Mouse (Mus musculus) kidney, adult 2 months (tissue): Measurements from ENCODE around the gene Ranbp6. TPM values are rescaled to one million over a fixed set of nuclear protein-coding genes. Genes with fewer than 3 reads are reported as not detected.
A peak's percentile ranks its signal among the peaks of the same experiment; 100 is the strongest.

Experiments used
- DNase-seq: peaks from one replicate; pipeline ENCODE4 v3.0.0; 2021
- H3K27ac ChIP-seq: fragments of 200-500 bp; 2 replicates; pipeline ENCODE4 v1.5.1; 2012; ENCODE audit warnings: low read depth, low read length, control low read depth, inconsistent platforms; ENCODE audit not compliant: insufficient read depth
- H3K27me3 ChIP-seq: fragments of 200-500 bp; replicated peaks from 2 replicates; pipeline ENCODE4 v1.6.1; 2012; ENCODE audit warnings: mild to moderate bottlenecking, moderate library complexity, low read length, inconsistent platforms; ENCODE audit not compliant: control insufficient read depth, insufficient read depth
- H3K36me3 ChIP-seq: fragments of 200-500 bp; 2 replicates; pipeline ENCODE4 v1.6.1; 2012; ENCODE audit warnings: mild to moderate bottlenecking, moderate library complexity, low read length, inconsistent platforms; ENCODE audit not compliant: control insufficient read depth, insufficient read depth
- H3K4me1 ChIP-seq: fragments of 200-500 bp; 2 replicates; pipeline ENCODE4 v1.6.1; 2011; ENCODE audit warnings: low read length; ENCODE audit not compliant: control insufficient read depth, insufficient read depth
- H3K4me3 ChIP-seq: fragments of 200-500 bp; 2 replicates; pipeline ENCODE4 v1.5.1; 2011; ENCODE audit warnings: mild to moderate bottlenecking, low read depth, low read length, control low read depth; ENCODE audit not compliant: insufficient read depth
- CTCF ChIP-seq: fragments of 200-500 bp; conservative IDR thresholded peaks from 2 replicates; pipeline ENCODE4 v1.5.1; 2011; ENCODE audit warnings: low read depth, mild to moderate bottlenecking, control low read depth, low read length, moderate library complexity, mixed read lengths; ENCODE audit not compliant: insufficient read depth, insufficient read length
- POLR2A ChIP-seq: fragments of 200-500 bp; IDR thresholded peaks from one replicate; pipeline ENCODE4 v1.6.1; 2011; ENCODE audit warnings: low read depth, low read length, control low read depth
- WGBS: fragments of 180-500 bp; shearing (Covaris S2); methylation state at CpG from one replicate; pipeline ENCODE4 v1.1.7; 2018; 5-methylcytosine and 5-hydroxymethylcytosine counted together
- polyA plus RNA-seq: library from polyadenylated mRNA; depleted of rRNA; stranded (reverse); fragments of >200 nt; gene quantifications from 2 replicates; pipeline ENCODE4 v1.2.3, GENCODE M21; 2012

The Ranbp6 gene
- polyA plus RNA-seq, 1 experiment = 2.5 TPM

DNA sequence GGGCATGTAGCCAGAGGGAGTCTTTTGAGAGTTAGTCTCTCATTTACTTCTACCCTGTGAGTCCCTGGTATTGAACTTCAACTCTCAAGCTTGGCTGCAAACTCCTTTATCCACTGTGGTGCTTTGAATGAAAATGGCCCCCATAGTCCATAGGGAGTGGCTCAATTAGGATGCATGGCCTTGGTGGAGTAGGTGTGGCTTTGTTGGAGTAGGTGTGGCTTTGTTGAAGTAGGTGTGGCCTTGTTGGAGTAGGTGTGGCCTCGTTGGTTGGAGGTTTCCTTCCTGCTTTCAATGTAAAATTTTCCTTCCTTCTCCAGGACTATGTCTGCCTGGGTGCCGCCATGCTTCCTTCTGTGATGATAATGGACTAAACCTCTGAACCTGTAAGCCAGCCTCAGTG, 18.1 kb upstream of the Ranbp6 start:
- DNase-seq = no peak
- no peaks in the 10 kb centered on the region for H3K36me3 ChIP-seq
- no peaks in the 10 kb centered on the region for H3K4me1 ChIP-seq
- 79% methylated on average over 2 of the region's 2 CpGs for WGBS
- no peaks in the 10 kb centered on the region for H3K27me3 ChIP-seq
- H3K27ac ChIP-seq = no peak overlapping the region
- no peak overlapping the region for H3K4me3 ChIP-seq
- TF ChIP-seq POLR2A = no peak
- TF ChIP-seq CTCF = no peak

DNA sequence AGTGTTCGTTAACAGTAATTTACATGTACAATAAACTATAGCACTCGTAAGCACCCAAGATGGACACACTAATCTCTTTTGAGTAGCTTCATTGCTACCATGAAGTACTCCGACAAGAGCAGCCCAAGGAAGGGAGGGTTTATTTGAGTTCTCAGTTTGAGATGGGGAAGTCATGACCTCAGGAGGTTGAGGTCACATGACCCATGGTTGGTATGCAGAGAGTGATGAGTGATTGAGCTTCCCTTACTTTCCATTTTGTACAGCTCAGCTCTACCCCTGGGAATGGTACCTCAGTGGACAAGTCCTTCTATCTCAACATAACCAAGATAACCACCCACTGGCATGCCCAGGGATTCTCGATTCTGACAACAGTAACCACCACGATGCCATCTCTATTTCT, 15.8 kb upstream of the Ranbp6 start:
- H3K27ac ChIP-seq = no peak overlapping the region
- no peaks in the 10 kb centered on the region for H3K27me3 ChIP-seq
- H3K4me1 ChIP-seq = no peaks in the 10 kb centered on the region; the same call in 1 of the 2 replicates
- no peaks in the 10 kb centered on the region for H3K36me3 ChIP-seq
- 85% methylated on average over 5 of the region's 5 CpGs for WGBS
- DNase-seq = no peak
- H3K4me3 ChIP-seq = no peak overlapping the region
- TF ChIP-seq POLR2A (no peak), CTCF (no peak)

DNA sequence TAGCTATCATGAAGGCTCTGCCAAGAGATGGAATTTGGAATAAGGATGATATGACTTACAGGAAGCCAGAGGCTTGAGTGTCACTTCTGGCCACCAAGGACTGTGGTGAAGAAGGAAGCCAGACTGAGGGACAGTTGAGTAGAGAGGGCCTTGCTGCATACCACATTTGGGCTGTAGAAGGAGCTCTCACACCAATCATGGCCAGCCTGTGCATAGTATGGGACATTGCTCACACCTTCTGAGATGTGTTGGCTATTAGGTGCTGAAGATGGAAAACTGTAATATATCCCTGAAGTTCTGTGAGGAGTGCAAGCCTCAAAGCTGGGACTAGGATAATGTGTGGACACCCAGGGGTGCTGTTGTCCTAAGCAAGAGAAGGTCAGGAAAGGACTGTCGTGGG, 13.9 kb upstream of the Ranbp6 start:
- peak; percentile 89 for TF ChIP-seq CTCF
- no peak for TF ChIP-seq POLR2A
- DNase-seq = peak; percentile 55

DNA sequence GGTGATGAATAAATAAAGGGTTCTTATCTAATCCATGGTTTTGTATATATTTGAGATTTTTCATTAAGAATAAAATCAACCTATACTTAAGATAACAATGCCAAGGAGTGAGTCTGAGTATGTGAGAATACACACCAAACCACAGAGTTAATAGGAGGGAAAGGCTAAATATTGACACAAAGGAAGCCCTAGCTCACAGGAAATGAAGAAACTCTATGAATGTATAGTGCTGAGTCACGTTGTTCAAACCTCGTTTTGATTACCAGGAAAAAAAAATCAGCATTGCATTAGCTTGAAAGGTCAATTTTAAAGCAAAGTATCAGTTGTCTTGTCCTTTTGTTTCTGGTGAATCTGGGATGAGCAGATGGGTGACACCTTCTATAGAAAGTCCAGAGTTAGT, 12.2 kb upstream of the Ranbp6 start:
- H3K27ac ChIP-seq = no peak overlapping the region
- H3K4me1 ChIP-seq = no peaks in the 10 kb centered on the region; the same call in 1 of the 2 replicates
- 60% methylated on average over 2 of the region's 2 CpGs for WGBS
- H3K36me3 ChIP-seq = no peaks in the 10 kb centered on the region
- no peaks in the 10 kb centered on the region for H3K27me3 ChIP-seq
- DNase-seq = no peak
- TF ChIP-seq POLR2A = no peak
- H3K4me3 ChIP-seq = no peak overlapping the region

More for the DNA sequence above, 13.9 kb upstream of the Ranbp6 start:
- Histone ChIP-seq H3K36me3 (no peaks in the 10 kb centered on the region), H3K4me3 (no peak overlapping the region), H3K27ac (no peak overlapping the region), H3K4me1 (no peaks in the 10 kb centered on the region; the same call in 1 of the 2 replicates), H3K27me3 (no peaks in the 10 kb centered on the region)
- WGBS = 72% methylated on average over 1 of the region's 1 CpGs

DNA sequence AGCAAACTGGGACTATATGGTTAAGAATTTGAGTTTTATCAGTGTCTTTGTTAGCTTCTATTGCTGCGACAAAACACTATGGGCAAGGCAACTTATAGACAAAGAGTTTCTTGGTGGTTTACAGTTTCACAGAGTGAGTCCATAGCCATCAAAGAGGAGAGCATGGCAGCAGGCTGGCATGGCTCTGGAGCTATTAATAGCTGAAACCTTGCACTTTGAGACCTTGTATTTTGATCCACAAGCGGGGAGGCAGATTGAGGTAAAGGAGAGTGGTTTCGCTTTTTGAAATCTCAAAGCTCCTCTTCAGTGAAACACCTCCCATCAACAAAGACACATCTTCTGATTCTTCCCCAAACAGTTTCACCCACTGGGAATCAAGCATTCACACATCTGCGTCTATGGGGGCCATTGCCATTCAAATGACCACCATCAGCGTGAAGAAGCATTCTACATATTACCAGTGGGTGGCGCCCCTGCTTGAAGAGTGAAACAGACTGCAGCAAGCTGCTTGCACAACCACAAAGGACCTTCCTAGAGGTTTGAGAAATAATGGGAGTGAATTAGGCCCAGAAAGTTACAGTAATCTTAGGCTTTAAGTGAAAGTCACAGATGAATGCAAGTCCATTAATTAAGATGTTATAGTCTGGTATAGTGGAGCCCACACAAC, 11.4 kb upstream of the Ranbp6 start:
- Histone ChIP-seq H3K36me3 (no peaks in the 10 kb centered on the region), H3K4me3 (no peak overlapping the region), H3K27me3 (no peaks in the 10 kb centered on the region), H3K27ac (no peak overlapping the region), H3K4me1 (no peaks in the 10 kb centered on the region; the same call in 1 of the 2 replicates)
- 46% methylated on average over 6 of the region's 6 CpGs for WGBS
- DNase-seq = peak; percentile 83
- TF ChIP-seq CTCF (peak; percentile 94), POLR2A (no peak)

DNA sequence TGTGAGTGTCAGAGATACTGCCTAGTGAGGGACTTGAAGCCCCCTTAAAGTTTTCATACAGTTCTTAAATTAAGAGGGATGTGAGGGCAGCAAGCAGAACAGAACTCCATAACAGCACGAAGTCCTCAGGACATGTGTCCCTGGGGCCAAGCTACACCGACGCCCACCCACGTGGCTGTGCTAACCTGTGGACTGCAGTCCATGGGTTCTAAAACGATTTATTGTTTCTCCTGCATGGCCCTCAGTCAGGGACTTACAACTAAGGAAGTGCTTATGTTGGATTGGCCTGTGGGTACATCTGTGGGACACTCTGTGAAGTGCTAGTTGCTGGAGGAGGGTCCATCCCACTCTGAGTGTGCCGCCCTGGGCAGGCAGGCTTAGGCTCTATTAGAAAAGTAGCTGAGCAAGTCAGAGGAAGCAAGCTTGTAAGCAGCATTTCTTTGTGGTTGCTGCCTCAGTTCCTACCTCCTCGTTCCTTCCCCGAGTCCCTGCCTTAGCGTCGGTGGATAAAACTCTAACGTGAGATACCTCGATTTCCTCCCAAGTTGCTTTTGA, 10.8 kb upstream of the Ranbp6 start:
- WGBS = 54% methylated on average over 12 of the region's 12 CpGs
- no peaks in the 10 kb centered on the region for H3K36me3 ChIP-seq

DNA sequence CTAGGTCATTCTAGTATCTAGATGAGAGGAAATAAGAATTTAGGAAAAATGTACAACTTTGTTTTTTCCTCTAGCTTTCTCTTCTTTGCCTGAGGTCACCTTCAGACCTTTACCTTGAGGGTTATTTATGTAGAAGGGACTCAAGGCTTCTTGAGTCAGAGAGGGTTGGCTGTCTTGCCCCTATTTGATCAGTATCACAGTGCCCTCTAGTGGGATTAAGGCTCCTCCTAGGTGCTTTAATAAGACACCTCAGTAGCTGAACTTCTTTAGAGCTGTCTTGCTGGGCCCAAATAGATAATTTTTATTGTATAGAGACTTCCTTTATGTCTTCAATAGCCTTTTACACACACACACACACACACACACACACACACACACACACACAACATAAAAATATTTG, 8.2 kb upstream of the Ranbp6 start:
- peak; percentile 81 for DNase-seq
- no peak overlapping the region for H3K4me3 ChIP-seq
- no peak overlapping the region for H3K27ac ChIP-seq
- H3K27me3 ChIP-seq = no peaks in the 10 kb centered on the region
- no peaks in the 10 kb centered on the region; the same call in 1 of the 2 replicates for H3K4me1 ChIP-seq
- TF ChIP-seq CTCF = peak; percentile 38
- no peak for TF ChIP-seq POLR2A
- no peaks in the 10 kb centered on the region for H3K36me3 ChIP-seq

More for the DNA sequence above, 10.8 kb upstream of the Ranbp6 start:
- no peaks in the 10 kb centered on the region for H3K27me3 ChIP-seq
- no peak for TF ChIP-seq CTCF
- no peak for TF ChIP-seq POLR2A
- H3K27ac ChIP-seq = no peak overlapping the region; the same call in 1 of the 2 replicates
- no peak overlapping the region for H3K4me3 ChIP-seq
- peak; percentile 37 for DNase-seq
- no peaks in the 10 kb centered on the region; the same call in 1 of the 2 replicates for H3K4me1 ChIP-seq
